ENCODE assay signal across 9 mouse cellular contexts in the genomic region with DNA sequence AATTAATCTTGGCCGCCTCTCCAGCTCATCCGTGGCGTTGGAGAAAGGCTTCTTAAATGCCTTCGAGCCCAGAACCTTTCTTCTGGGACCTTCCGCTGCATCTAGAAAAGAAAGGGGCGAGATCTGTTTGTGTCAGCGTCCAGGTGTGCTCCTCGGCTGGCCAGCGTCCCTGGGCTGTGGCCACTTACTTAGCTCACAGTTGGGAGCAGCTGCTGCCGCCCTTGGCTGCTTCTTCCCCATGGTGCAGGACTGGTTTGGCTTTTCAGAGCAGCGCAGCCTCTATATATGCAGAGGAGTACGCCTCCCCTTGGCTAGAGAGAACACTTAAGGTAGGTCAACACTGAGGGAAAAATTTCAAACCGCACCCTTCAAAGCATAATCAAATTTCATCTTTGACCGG. TPM values are rescaled to one million over a fixed set of nuclear protein-coding genes. Genes with fewer than 3 reads are reported as not detected.
A peak's percentile ranks its signal among the peaks of the same experiment; 100 is the strongest.
DNase-seq lines count a peak whose midpoint lies in the region; ATAC-seq lines count a peak whose summit lies in the region.
"Had no signal": no experiment of that assay in that cellular context is flagged by ENCODE, and none has a peak within 500 bp of the region (broad histone marks: within the 10 kb centered on the region; RNA-seq: fewer than 3 reads in every experiment).

No protein-coding gene starts in this region.

- intact Hi-C loops in left cerebral cortex, postnatal 36 days (cut with DNase I): loop anchor here (1.0 kb wide), 1 partner anchor 19 kb away; no protein-coding TSS in a partner anchor

- peaks cover 2% of the 10 kb centered on the region; the same call in 1 of the 2 replicates for H3K9me3 ChIP-seq in erythroblast, embryonic 14.5 days (ENCODE audit: control insufficient read depth, low read length)
- H3K9me3 ChIP-seq in hindbrain, embryonic 11.5 days (ENCODE audit: control insufficient read depth, low read length): no peaks in the 10 kb centered on the region
- H3K9me3 ChIP-seq in midbrain, embryonic 16.5 days (replicated peaks; ENCODE audit: control insufficient read depth, low read length, poor library complexity, severe bottlenecking): no peaks in the 10 kb centered on the region

- H3K4me3 ChIP-seq in erythroblast, embryonic 14.5 days (replicated peaks): peak overlapping the region; percentile 93
- peak overlapping the region; percentile 98; the same call in 1 of the 2 replicates for H3K4me3 ChIP-seq in hindbrain, embryonic 11.5 days (ENCODE audit: low read depth, low read length)
- peak overlapping the region; percentile 97 for H3K4me3 ChIP-seq in midbrain, embryonic 16.5 days (ENCODE audit: low read depth, low read length)

- peak; percentile 9 for DNase-seq in T-cell, adult 2 months (ENCODE audit: low spot score)
- DNase-seq in hindbrain, embryonic 11.5 days (ENCODE audit: low spot score): peak; percentile 44
- DNase-seq in liver: peak; percentile 51
- DNase-seq in urinary bladder, adult 18-20 months (ENCODE audit: low spot score in 2 of 2): no peak
- no peak for DNase-seq in left cerebral cortex, postnatal 36 days (ENCODE audit: low spot score in 2 of 2)

- peaks cover 22% of the 10 kb centered on the region for H3K36me3 ChIP-seq in erythroblast, embryonic 14.5 days (ENCODE audit: control insufficient read depth)
- no peaks in the 10 kb centered on the region for H3K36me3 ChIP-seq in hindbrain, embryonic 11.5 days (ENCODE audit: control insufficient read depth, insufficient read depth, low read length)
- H3K36me3 ChIP-seq in midbrain, embryonic 16.5 days (ENCODE audit: control insufficient read depth, insufficient read depth, low read length): no peaks in the 10 kb centered on the region

- 2% methylated on average over 14 of the region's 14 CpGs for WGBS in hindbrain, embryonic 11.5 days
- WGBS in midbrain, embryonic 16.5 days: 3% methylated on average over 14 of the region's 14 CpGs

- H3K4me1 ChIP-seq in erythroblast, embryonic 14.5 days (ENCODE audit: control insufficient read depth): peaks cover 49% of the 10 kb centered on the region
- H3K4me1 ChIP-seq in hindbrain, embryonic 11.5 days (replicated peaks; ENCODE audit: control insufficient read depth, insufficient read depth, low read length): peaks cover 4% of the 10 kb centered on the region; the same call in 1 of the 2 replicates
- peaks cover 33% of the 10 kb centered on the region for H3K4me1 ChIP-seq in midbrain, embryonic 16.5 days (ENCODE audit: control insufficient read depth, insufficient read depth, low read length)

- H3K9ac ChIP-seq in hindbrain, embryonic 11.5 days (ENCODE audit: low read depth, low read length): no peak overlapping the region
- no peak overlapping the region for H3K9ac ChIP-seq in midbrain, embryonic 16.5 days (ENCODE audit: low read depth, low read length)

- peak overlapping the region; percentile 87 for H3K4me2 ChIP-seq in hindbrain, embryonic 11.5 days (replicated peaks; ENCODE audit: low read depth, low read length)
- H3K4me2 ChIP-seq in midbrain, embryonic 16.5 days (ENCODE audit: low read length): peak overlapping the region; percentile 92

- H3K27ac ChIP-seq in hindbrain, embryonic 11.5 days (ENCODE audit: low read depth, low read length): no peak overlapping the region
- no peak overlapping the region for H3K27ac ChIP-seq in midbrain, embryonic 16.5 days (ENCODE audit: low read length)

- ATAC-seq in erythroblast, adult 5-6 weeks (replicated peaks; ENCODE audit: low FRiP score, poor library complexity, severe bottlenecking): no peak
- ATAC-seq in hindbrain, embryonic 11.5 days (ENCODE audit: low FRiP score): no peak
- no peak for ATAC-seq in midbrain, embryonic 16.5 days

- H3K27me3 ChIP-seq in erythroblast, embryonic 14.5 days (ENCODE audit: control insufficient read depth): peaks cover 45% of the 10 kb centered on the region
- peaks cover 14% of the 10 kb centered on the region for H3K27me3 ChIP-seq in hindbrain, embryonic 11.5 days (ENCODE audit: control insufficient read depth, insufficient read depth, low read length)
- peaks cover 20% of the 10 kb centered on the region for H3K27me3 ChIP-seq in midbrain, embryonic 16.5 days (ENCODE audit: control insufficient read depth, insufficient read depth, low read depth, low read length)

RNA-seq across cellular contexts. Expression of a gene that starts 1.0 kb away (rescaled TPM):
- polyA plus RNA-seq in erythroblast, embryonic 14.5 days (2012): 1.8 and 2.7 TPM in 2 replicates
- total RNA-seq in erythroblast, adult 5-6 weeks (2015; ENCODE audit: low replicate concordance): 14.6 and 18.3 TPM in 2 replicates
- total RNA-seq in erythroblast, adult 5-6 weeks (2017; ENCODE audit: low replicate concordance): 20.1 and 23.8 TPM in 2 replicates
- 19.1 and 24.1 TPM in 2 replicates for polyA plus RNA-seq in hindbrain, embryonic 11.5 days (2014; fragmentation: Nextera tagmentation; extraction: Ambion mirVana)
- polyA plus RNA-seq in midbrain, embryonic 16.5 days (2015; fragmentation: Nextera tagmentation; extraction: Ambion mirVana): 23.7 and 24.8 TPM in 2 replicates
- total RNA-seq in left cerebral cortex, postnatal 36 days (2021): 10 to 100 TPM; 57.9 to 60.6 TPM

RNA-seq across cellular contexts. Expression of a gene that starts 2.0 kb away (rescaled TPM):
- not detected in 2 replicates for polyA plus RNA-seq in erythroblast, embryonic 14.5 days (2012)
- total RNA-seq in erythroblast, adult 5-6 weeks (2015; ENCODE audit: low replicate concordance): not detected in 2 replicates
- not detected in 2 replicates for total RNA-seq in erythroblast, adult 5-6 weeks (2017; ENCODE audit: low replicate concordance)
- polyA plus RNA-seq in hindbrain, embryonic 11.5 days (2014; fragmentation: Nextera tagmentation; extraction: Ambion mirVana): not detected in 2 replicates
- 0.10 TPM in 2 replicates for polyA plus RNA-seq in midbrain, embryonic 16.5 days (2015; fragmentation: Nextera tagmentation; extraction: Ambion mirVana)
- total RNA-seq in left cerebral cortex, postnatal 36 days (2021): not detected

RNA-seq across cellular contexts. Expression of a gene that starts 44.9 kb away (rescaled TPM):
- 0.62 and 1.0 TPM in 2 replicates for polyA plus RNA-seq in erythroblast, embryonic 14.5 days (2012)
- 4.4 and 4.8 TPM in 2 replicates for total RNA-seq in erythroblast, adult 5-6 weeks (2015; ENCODE audit: low replicate concordance)
- 2.5 and 3.7 TPM in 2 replicates for total RNA-seq in erythroblast, adult 5-6 weeks (2017; ENCODE audit: low replicate concordance)
- polyA plus RNA-seq in hindbrain, embryonic 11.5 days (2014; fragmentation: Nextera tagmentation; extraction: Ambion mirVana): 39.0 and 48.6 TPM in 2 replicates
- polyA plus RNA-seq in midbrain, embryonic 16.5 days (2015; fragmentation: Nextera tagmentation; extraction: Ambion mirVana): 57.4 and 57.5 TPM in 2 replicates
- 10 to 100 TPM; 60.7 to 60.8 TPM for total RNA-seq in left cerebral cortex, postnatal 36 days (2021)

RNA-seq across cellular contexts. Expression of a gene that starts 59.6 kb away (rescaled TPM):
- polyA plus RNA-seq in erythroblast, embryonic 14.5 days (2012): not detected in 2 replicates
- total RNA-seq in erythroblast, adult 5-6 weeks (2015; ENCODE audit: low replicate concordance): not detected in 2 replicates
- total RNA-seq in erythroblast, adult 5-6 weeks (2017; ENCODE audit: low replicate concordance): not detected in 2 replicates
- not detected in 2 replicates for polyA plus RNA-seq in hindbrain, embryonic 11.5 days (2014; fragmentation: Nextera tagmentation; extraction: Ambion mirVana)
- polyA plus RNA-seq in midbrain, embryonic 16.5 days (2015; fragmentation: Nextera tagmentation; extraction: Ambion mirVana): not detected in 2 replicates
- total RNA-seq in left cerebral cortex, postnatal 36 days (2021): not detected
- polyA plus RNA-seq: large intestine, adult 2 months had no signal

Comparison
In these comparisons a context has a peak if more than half of its experiments do, and no peak if none do; other contexts are left out.
1. DNase-seq: peak in T-cell, adult 2 months (single experiment), hindbrain, embryonic 11.5 days (single experiment) and liver (single experiment); none in urinary bladder, adult 18-20 months (0 of 2) and left cerebral cortex, postnatal 36 days (0 of 2).
2. RNA of a gene that starts 44.9 kb away (polyA plus RNA-seq): 57.4 to 57.5 TPM in midbrain, embryonic 16.5 days and 39.0 to 48.6 TPM in hindbrain, embryonic 11.5 days; 0.62 to 1.0 TPM in erythroblast, embryonic 14.5 days; every median in the first group is over 10 times any median in the second.
3. Peak in every context shown above with its lines, with median percentiles within 50 percentile points of each other: H3K4me3 ChIP-seq.